Mouse (Mus musculus) neutrophil, adult 65 days (primary cell): ENCODE results near the gene Lpar6. TPM values are rescaled to one million over a fixed set of nuclear protein-coding genes. Genes with fewer than 3 reads are reported as not detected.

Source experiments
- total RNA-seq: library from RNA; stranded (reverse); gene quantifications from 2 replicates; pipeline ENCODE4 v1.2.4, GENCODE M21; 2023

Lpar6 gene
- total RNA-seq, result 13.5 and 17.3 TPM in 2 replicates

GRCm38 (mm10) chr14:73237848-73238321 lies at the start of gene Lpar6:
Gene Lpar6, plus strand, starts transcription at chr14:73237895.

Other genes starting within 250 kb of the Lpar6 start
- gene Cysltr2, start 188.8 kb upstream of the Lpar6 start, total RNA-seq, result 0.66 TPM in 1 of 2 replicates, not detected in the other
- gene Rcbtb2, start 114.9 kb upstream of the Lpar6 start, total RNA-seq, result 27.4 and 33.1 TPM in 2 replicates
- 47.6 and 50.3 TPM in 2 replicates for gene Rb1, start 87.9 kb downstream of the Lpar6 start, total RNA-seq
- 974 and 1,091 TPM in 2 replicates for gene Itm2b, start 147.4 kb downstream of the Lpar6 start, total RNA-seq